Mouse (Mus musculus) lung, postnatal 36 days (tissue): ENCODE measurements at regions not wholly inside any gene's neighbourhood (a gene's known extent, or its start where the extent isn't known, plus 50 kb on each side); places are given as distances from the start of the nearest gene placed in this dataset.

Source experiments
- DNase-seq: peaks from one replicate; pipeline ENCODE4 v3.0.0; 2022; ENCODE audit warnings: mixed read lengths

- DNase-seq, result no peak
Observed at GRCm38 (mm10) chr16:31598409-31598988, 64.7 kb upstream of the Dlg1 start.

DNA sequence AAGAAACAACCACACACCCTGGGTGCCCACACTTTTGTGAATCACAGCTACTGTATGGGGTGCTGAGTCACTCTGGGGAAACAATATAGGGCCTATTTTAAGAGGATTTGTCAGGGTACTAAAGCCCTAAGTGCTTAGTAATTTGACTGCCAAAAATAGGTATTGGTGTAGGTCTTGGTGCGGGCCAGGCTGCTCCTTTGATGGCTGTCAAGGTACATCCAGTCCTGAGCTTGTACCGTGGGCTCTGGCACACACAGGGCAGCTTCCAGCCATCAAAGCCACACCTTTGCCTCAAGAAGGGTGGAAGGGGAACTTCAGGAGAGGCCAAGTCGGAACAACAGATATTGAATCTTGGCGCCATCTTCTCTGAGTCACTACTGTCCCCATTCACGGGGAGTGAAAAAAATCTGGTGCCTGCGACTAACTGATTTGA, 64.2 kb upstream of the Dlg1 start:
- no peak for DNase-seq

GRCm38 (mm10) chr16:31601278-31601677, 62.0 kb upstream of the Dlg1 start:
- DNase-seq, result peak; percentile 11

- DNase-seq, result peak; percentile 29
Observed at GRCm38 (mm10) chr16:31603185-31603584, 60.1 kb upstream of the Dlg1 start.

DNA sequence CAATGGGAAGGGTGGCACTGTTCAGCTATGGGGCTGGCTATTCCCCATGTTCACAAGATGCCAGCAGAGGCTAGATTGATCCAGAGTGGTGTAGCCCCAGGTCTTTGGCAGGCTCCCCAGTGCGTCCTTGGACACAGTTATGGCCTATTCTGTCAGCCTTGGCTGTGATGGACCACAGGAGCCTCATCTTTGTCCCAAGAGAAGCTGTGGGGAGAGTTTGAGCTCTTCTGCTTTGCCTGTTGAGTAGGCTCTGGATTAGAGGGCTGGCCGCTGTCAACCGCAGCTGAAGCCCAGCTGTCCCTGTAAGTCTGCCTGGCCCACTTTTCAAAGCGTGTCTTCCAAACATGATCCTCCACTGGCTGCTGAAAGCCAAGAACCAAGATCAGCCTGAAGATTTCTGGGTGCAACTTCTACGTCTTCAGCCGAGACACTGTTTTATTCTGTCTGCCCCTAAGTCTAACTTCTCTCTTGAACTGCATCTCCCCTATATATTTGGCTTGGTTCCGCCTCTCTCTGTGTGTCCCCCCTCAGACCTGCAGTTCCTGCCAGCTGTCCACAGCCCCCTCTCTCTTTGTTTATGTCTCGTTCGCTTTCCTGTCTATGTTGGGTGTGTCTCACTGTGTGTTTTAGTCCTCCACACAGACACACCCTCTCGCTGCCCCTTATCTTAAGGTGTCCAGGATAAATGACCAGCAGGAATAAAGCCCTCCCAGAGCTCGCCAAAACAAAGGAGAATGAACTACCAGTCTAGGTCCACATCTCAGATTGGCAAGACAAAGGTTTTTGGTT, 56.7 kb upstream of the Dlg1 start:
- DNase-seq, result peak; percentile 37

- DNase-seq, result no peak
Observed at GRCm38 (mm10) chr16:31608964-31609363, 54.3 kb upstream of the Dlg1 start.

DNA sequence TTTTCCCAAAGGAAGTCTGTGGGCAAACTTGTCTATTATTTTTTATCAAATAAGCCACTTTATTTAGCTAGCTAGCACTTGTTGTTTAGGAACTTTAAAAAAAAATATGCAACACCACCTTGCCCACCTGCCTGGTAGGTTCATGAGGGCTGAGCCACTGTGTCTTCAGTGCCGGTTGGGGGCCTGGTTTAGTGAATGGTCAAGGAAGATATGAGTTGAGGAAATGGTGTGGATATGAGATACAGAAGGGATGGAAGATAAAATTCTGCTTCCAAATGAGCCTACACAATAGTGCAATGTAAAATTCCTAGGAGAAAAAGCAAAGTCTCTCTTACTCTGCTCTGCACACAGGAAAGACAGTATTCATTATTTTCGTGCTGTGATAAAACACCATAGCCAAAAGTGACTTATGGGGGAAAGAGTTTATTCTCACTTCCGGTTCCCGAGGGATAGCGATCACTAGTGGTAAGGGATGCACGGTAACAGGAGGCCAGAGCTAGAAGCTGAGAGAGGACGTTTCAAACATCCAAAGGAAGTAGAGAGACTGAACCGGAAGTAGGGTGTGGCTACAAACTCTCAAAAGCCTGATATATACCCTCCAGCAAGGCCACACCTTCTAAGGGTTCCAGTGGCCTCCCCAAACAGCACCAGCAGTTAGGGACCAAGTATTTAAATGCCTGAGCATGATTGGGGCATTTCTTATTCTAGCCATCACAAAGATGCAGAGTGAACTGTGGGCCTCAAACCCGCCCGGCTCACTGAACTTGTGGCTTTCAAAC, 53.7 kb upstream of the Dlg1 start:
- no peak for DNase-seq
